In the genomic region with DNA sequence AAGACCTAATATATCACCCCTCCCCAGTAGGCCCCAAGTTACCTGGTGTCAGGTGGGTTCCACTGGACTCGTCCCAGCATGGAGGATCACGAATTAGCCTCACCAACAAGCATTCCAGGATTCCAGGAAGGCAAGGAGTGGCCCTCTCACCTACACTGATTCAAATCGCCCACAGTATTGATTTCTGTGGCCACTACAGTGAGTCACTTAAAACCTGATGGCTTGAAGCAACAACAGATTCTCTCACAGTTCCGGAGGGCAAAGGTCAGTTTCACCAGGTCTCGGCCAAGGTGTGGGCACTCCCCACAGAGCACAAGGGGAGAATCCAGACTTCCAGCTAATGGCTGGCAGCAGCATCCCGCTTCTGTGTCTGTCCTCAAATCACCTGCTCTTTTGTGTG, we compare ENCODE assay signal across 22 mouse cellular contexts. TPM values are rescaled to one million over a fixed set of nuclear protein-coding genes. Genes with fewer than 3 reads are reported as not detected.
"Had no signal": no experiment of that assay in that cellular context is flagged by ENCODE, and none has a peak within 500 bp of the region (broad histone marks: within the 10 kb centered on the region; RNA-seq: fewer than 3 reads in every experiment).

No protein-coding gene starts in this region.

- H3K9me3 ChIP-seq: limb, embryonic 10.5 days; limb, embryonic 13.5 days; liver, embryonic 12.5 days; liver, embryonic 15.5 days; neural tube, embryonic 12.5 days; neural tube, embryonic 15.5 days had no signal

- H3K27me3 ChIP-seq: neural tube, embryonic 15.5 days had no signal

- ATAC-seq: inflammation-experienced regulatory T-cells, adult 6 months; liver, embryonic 12.5 days had no signal

- H3K27ac ChIP-seq: kidney, postnatal 0 days; layer of hippocampus, adult 2 months; limb, embryonic 10.5 days; limb, embryonic 13.5 days; liver, embryonic 12.5 days; liver, embryonic 15.5 days; neural tube, embryonic 12.5 days; neural tube, embryonic 15.5 days had no signal

- H3K9ac ChIP-seq: limb, embryonic 13.5 days; liver, embryonic 12.5 days; liver, embryonic 15.5 days; neural tube, embryonic 12.5 days; neural tube, embryonic 15.5 days had no signal

- H3K4me3 ChIP-seq: layer of hippocampus, adult 2 months; limb, embryonic 10.5 days; limb, embryonic 13.5 days; liver, embryonic 12.5 days; liver, embryonic 15.5 days; neural tube, embryonic 12.5 days; neural tube, embryonic 15.5 days had no signal

- H3K4me1 ChIP-seq: limb, embryonic 10.5 days; neural tube, embryonic 12.5 days had no signal

- DNase-seq: kidney, adult 2 months; kidney, postnatal 25 days; layer of hippocampus, adult 9-11 months; lung, adult 2 months; lung, postnatal 14 days; lung, postnatal 4 days; midbrain, embryonic 14.5 days; retina, postnatal 1 day; right cerebral cortex, postnatal 4 days; thymus, postnatal 25 days had no signal

- H3K36me3 ChIP-seq: limb, embryonic 10.5 days; limb, embryonic 13.5 days; liver, embryonic 12.5 days; liver, embryonic 15.5 days; neural tube, embryonic 12.5 days; neural tube, embryonic 15.5 days had no signal

- H3K4me2 ChIP-seq: limb, embryonic 13.5 days; liver, embryonic 12.5 days; liver, embryonic 15.5 days; midbrain, embryonic 11.5 days; neural tube, embryonic 12.5 days; neural tube, embryonic 15.5 days had no signal

RNA-seq across cellular contexts. Expression of a gene that starts 59.1 kb away (rescaled TPM):
- total RNA-seq: megakaryocyte progenitor cell, adult 5-6 weeks; megakaryocyte-erythroid progenitor cell, adult 5-6 weeks had no signal
- polyA plus RNA-seq: inflammation-experienced regulatory T-cells, adult 6 months had no signal
